Mouse (Mus musculus) CH12.LX (cell line): Measurements from ENCODE around the gene Krtap19-5. TPM values are rescaled to one million over a fixed set of nuclear protein-coding genes. Genes with fewer than 3 reads are reported as not detected.
A peak's percentile ranks its signal among the peaks of the same experiment; 100 is the strongest.

ENCODE experiments used
- DNase-seq: peaks from one replicate; pipeline ENCODE4 v3.0.0-alpha.2; 2013; ENCODE audit errors: extremely low read depth
- H3K27ac ChIP-seq: 2 replicates; pipeline ENCODE4 v1.5.1; 2012; ENCODE audit warnings: low read depth, mild to moderate bottlenecking, control low read depth, moderate library complexity; ENCODE audit not compliant: insufficient read depth
- H3K27me3 ChIP-seq: replicated peaks from 2 replicates; pipeline ENCODE3; 2012; ENCODE audit warnings: inconsistent platforms
- H3K36me3 ChIP-seq, 2 experiments: replicated peaks in 1 of 2; 2 replicates each; pipeline versions ENCODE3 to v1.6.1; 2012; ENCODE audit warnings: inconsistent platforms in 1 of 2, low read length in 1 of 2, mild to moderate bottlenecking in 1 of 2, mixed read lengths in 1 of 2, moderate library complexity in 1 of 2; ENCODE audit not compliant: control insufficient read depth in 1 of 2, insufficient read depth in 1 of 2
- H3K4me1 ChIP-seq, 2 experiments: 2 replicates each; pipeline ENCODE4 v1.6.1; 2012; ENCODE audit warnings: inconsistent platforms in 1 of 2, moderate library complexity in 1 of 2; ENCODE audit not compliant: insufficient read depth in 2 of 2, control insufficient read depth in 1 of 2
- H3K4me2 ChIP-seq: 2 replicates; pipeline ENCODE4 v1.6.1; 2012; ENCODE audit warnings: low read depth, mild to moderate bottlenecking, control low read depth; ENCODE audit not compliant: poor library complexity, insufficient read depth, severe bottlenecking
- H3K4me3 ChIP-seq, 3 experiments: fragments of 150-350 bp in 1 of 3; sonication (generic) in 1 of 3; replicated peaks in 1 of 3; 2 replicates each; pipeline versions ENCODE3 to v1.5.1; 2011 to 2012; ENCODE audit warnings: low read depth in 2 of 3, low read length in 2 of 3, mild to moderate bottlenecking in 2 of 3, moderate library complexity in 2 of 3, control low read depth in 1 of 3, improper control_type of control experiment in 1 of 3, inconsistent platforms in 1 of 3, mixed read lengths in 1 of 3; ENCODE audit not compliant: poor library complexity in 1 of 3
- H3K79me2 ChIP-seq: replicated peaks from 2 replicates; pipeline ENCODE4 v1.6.1; 2012; ENCODE audit warnings: mild to moderate bottlenecking, moderate library complexity; ENCODE audit not compliant: control insufficient read depth, poor library complexity, insufficient read depth, severe bottlenecking; ENCODE audit errors: extremely low read depth
- H3K9ac ChIP-seq: 2 replicates; pipeline ENCODE4 v1.6.1; 2012; ENCODE audit warnings: low read depth, mild to moderate bottlenecking, control low read depth, moderate library complexity; ENCODE audit not compliant: insufficient read depth
- H3K9me3 ChIP-seq: replicated peaks from 2 replicates; pipeline ENCODE3; 2012; ENCODE audit warnings: low read length, inconsistent platforms, mixed read lengths
- BHLHE40 ChIP-seq: IDR thresholded peaks from 2 replicates; pipeline ENCODE4 v1.6.1; 2011; ENCODE audit warnings: mild to moderate bottlenecking, low read depth, low read length, improper control_type of control experiment
- CHD2 ChIP-seq: IDR thresholded peaks from 2 replicates; pipeline ENCODE4 v1.6.1; 2011; ENCODE audit warnings: low read length, improper control_type of control experiment
- CTCF ChIP-seq, 2 experiments: IDR thresholded peaks in 1 of 2; conservative IDR thresholded peaks in 1 of 2; 2 replicates each; pipeline ENCODE4 v1.5.1; 2011 to 2012; ENCODE audit warnings: low read depth in 2 of 2, low read length in 2 of 2, improper control_type of control experiment in 1 of 2, inconsistent platforms in 1 of 2, mild to moderate bottlenecking in 1 of 2, moderate library complexity in 1 of 2
- E2F4 ChIP-seq: IDR thresholded peaks from 2 replicates; pipeline ENCODE4 v1.6.1; 2011; ENCODE audit warnings: low read depth, low read length, improper control_type of control experiment; ENCODE audit not compliant: insufficient replicate concordance
- GABPA ChIP-seq: IDR thresholded peaks from 2 replicates; pipeline ENCODE4 v1.6.1; 2012; ENCODE audit warnings: low read depth, low read length, improper control_type of control experiment, inconsistent platforms; ENCODE audit not compliant: insufficient replicate concordance
- HCFC1 ChIP-seq: IDR thresholded peaks from 2 replicates; pipeline ENCODE4 v1.6.1; 2012; ENCODE audit warnings: low read depth, mild to moderate bottlenecking, inconsistent platforms, low read length, improper control_type of control experiment
- IRF4 ChIP-seq: IDR thresholded peaks from 2 replicates; pipeline ENCODE4 v1.6.1; 2014; ENCODE audit warnings: low read depth, mild to moderate bottlenecking, inconsistent platforms, low read length, improper control_type of control experiment
- JUND ChIP-seq: conservative IDR thresholded peaks from 2 replicates; pipeline ENCODE4 v1.6.1; 2011; ENCODE audit warnings: low read depth, low read length, improper control_type of control experiment
- KAT2A ChIP-seq: IDR thresholded peaks from 2 replicates; pipeline ENCODE4 v1.6.1; 2012; ENCODE audit warnings: low read length, improper control_type of control experiment, inconsistent platforms; ENCODE audit not compliant: insufficient replicate concordance
- MAX ChIP-seq: IDR thresholded peaks from 2 replicates; pipeline ENCODE4 v1.6.1; 2011; ENCODE audit warnings: low read length, improper control_type of control experiment
- MYC ChIP-seq: IDR thresholded peaks from 2 replicates; pipeline ENCODE4 v1.6.1; 2011; ENCODE audit warnings: low read depth, mild to moderate bottlenecking, improper control_type of control experiment, low read length
- POLR2A ChIP-seq: IDR thresholded peaks from 2 replicates; pipeline ENCODE4 v1.6.1; 2011; ENCODE audit warnings: low read depth, mild to moderate bottlenecking, improper control_type of control experiment, low read length
- RAD21 ChIP-seq: IDR thresholded peaks from 2 replicates; pipeline ENCODE4 v1.6.1; 2011; ENCODE audit warnings: low read depth, mild to moderate bottlenecking, low read length, improper control_type of control experiment, moderate library complexity
- TCF12 ChIP-seq: IDR thresholded peaks from 2 replicates; pipeline ENCODE4 v1.6.1; 2014; ENCODE audit warnings: low read depth, mild to moderate bottlenecking, inconsistent platforms, low read length, improper control_type of control experiment
- USF2 ChIP-seq: conservative IDR thresholded peaks from 2 replicates; pipeline ENCODE4 v1.6.1; 2011; ENCODE audit warnings: low read depth, low read length, improper control_type of control experiment
- dilution Hi-C: fragments of 300-500 bp; cut with MboI; formaldehyde crosslinking; loops from 2 replicates; pipeline ENCODE4 v1.14.3; 2020; ENCODE audit warnings: low sequenced_read_pairs; ENCODE audit not compliant: extremely low pct_unique_long_range_greater_than_20kb, extremely low pct_ligation_motif_present
- in situ Hi-C: fragments of 300-500 bp; cut with MboI; formaldehyde crosslinking; loops from 3 replicates; pipeline ENCODE4 v1.14.3; 2019; ENCODE audit warnings: low sequenced_read_pairs, low pct_ligation_motif_present, low pct_unique_long_range_greater_than_20kb, mixed read lengths
- polyA plus RNA-seq: library from polyadenylated mRNA; unstranded; fragments of >175 nt; gene quantifications from 2 replicates; pipeline ENCODE4 v1.2.1, GENCODE M21; 2012; ENCODE audit warnings: low read depth; ENCODE audit not compliant: insufficient read length
- total RNA-seq, 2 experiments: library from RNA; depleted of rRNA; stranded (reverse); fragments of 300-350 nt in 1 of 2; fragments of >200 nt in 1 of 2; gene quantifications; 2 replicates each; pipeline ENCODE4 v1.2.3; 2012 to 2014

Gene Krtap19-5
- total and polyA plus RNA-seq, 3 experiments = not detected

DNA sequence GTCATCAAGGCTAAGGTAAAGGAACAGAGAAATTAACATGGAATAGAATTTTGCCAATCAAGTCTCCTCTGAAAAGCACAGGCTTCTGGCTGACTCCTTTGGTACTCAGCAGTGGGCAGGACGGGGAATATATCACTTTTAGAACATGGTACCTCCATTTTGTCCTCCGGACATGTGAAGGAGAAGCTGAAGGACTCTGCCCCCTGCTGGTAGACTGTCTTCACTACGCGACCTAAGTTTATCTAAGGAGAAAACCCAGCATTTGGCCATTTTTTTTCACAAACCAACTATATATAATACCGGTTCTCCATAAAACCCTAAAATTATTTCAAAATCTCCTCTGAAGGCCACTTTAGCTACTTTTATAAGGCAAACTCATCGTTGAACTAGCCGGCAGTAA lies 42.0 kb upstream of the Krtap19-5 start:
- Histone ChIP-seq H3K79me2 (no peaks in the 10 kb centered on the region), H3K4me2 (no peak overlapping the region), H3K27me3 (no peaks in the 10 kb centered on the region), H3K4me1 (no peaks in the 10 kb centered on the region), H3K27ac (no peak overlapping the region), H3K4me3 (no peak overlapping the region), H3K9me3 (peaks cover 48% of the 10 kb centered on the region), H3K36me3 (no peaks in the 10 kb centered on the region), H3K9ac (no peak overlapping the region)
- DNase-seq = peak; percentile 6
- dilution Hi-C loops (no loop called here), in situ Hi-C loops (no loop called here)
- TF ChIP-seq POLR2A = no peak
- no peak for TF ChIP-seq USF2
- no peak for TF ChIP-seq GABPA
- no peak for TF ChIP-seq TCF12
- TF ChIP-seq MYC = no peak
- TF ChIP-seq CTCF (conservative IDR thresholded peaks at IDR 0.05 in 1 of 2, IDR thresholded peaks at IDR 0.05 in 1 of 2; ENCODE audit: low read depth in 2 of 2, low read length in 2 of 2) = peak in 1 of 2 experiments; percentile 33; a peak in 2 of 4 replicates
- no peak for TF ChIP-seq CHD2
- no peak; the same call in none of the 2 replicates for TF ChIP-seq RAD21
- TF ChIP-seq MAX = no peak

DNA sequence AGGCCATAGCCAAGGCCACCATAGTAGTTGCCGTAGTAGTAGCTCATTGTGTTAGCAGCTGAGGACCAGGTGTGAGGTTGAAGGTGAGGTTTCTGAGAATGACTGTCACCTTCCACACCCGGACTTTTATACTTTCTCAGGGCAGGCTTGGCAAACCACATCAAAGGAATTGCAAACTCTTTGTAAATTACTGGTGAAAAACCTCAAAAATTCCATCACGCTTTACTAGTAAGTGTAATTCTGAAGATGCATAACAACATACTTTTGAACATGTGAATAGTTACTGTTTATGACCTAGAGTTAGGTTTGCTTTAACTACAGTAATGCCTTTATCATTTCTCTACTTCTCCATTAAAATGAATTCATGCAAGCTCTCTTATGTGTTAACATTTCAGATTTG lies 35.9 kb upstream of the Krtap19-5 start, which contains the start of gene Krtap19-9b:
Gene Krtap19-9b, minus strand, starts transcription at position 101 of the 400 bp plus-strand sequence.
- Histone ChIP-seq H3K9me3 (peaks cover 47% of the 10 kb centered on the region), H3K27ac (no peak within 1 kb of the TSS), H3K36me3 (no peaks in the 10 kb centered on the region), H3K27me3 (no peaks in the 10 kb centered on the region), H3K9ac (no peak within 1 kb of the TSS), H3K4me3 (no peak within 1 kb of the TSS), H3K4me1 (no peaks in the 10 kb centered on the region), H3K4me2 (no peak within 1 kb of the TSS), H3K79me2 (no peaks in the 10 kb centered on the region)
- TF ChIP-seq IRF4 = no peak
- no peak for TF ChIP-seq KAT2A
- TF ChIP-seq POLR2A = no peak
- no peak for TF ChIP-seq JUND
- no peak for DNase-seq
- dilution Hi-C loops = no loop called here
- in situ Hi-C loops = no loop called here

DNA sequence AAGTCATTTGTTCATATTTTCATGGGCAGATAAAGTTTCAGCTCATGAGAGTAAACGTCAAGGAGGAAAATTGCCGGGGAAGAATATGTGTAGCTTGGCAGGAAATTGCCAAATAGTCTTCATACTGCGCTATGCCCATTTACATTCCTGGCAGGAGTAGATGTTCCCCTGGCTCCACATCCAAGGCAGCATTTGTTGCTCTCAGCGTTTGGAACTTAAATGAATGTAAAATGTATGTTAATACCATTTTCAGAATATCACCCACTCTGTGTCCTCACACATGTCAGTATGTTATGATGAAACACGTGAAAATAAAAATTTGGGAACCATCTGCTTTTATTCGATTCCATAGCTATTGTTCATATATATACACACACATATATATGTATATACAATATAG lies 9.4 kb downstream of the Krtap19-5 start:
- Histone ChIP-seq H3K9me3 (peaks cover 45% of the 10 kb centered on the region), H3K36me3 (no peaks in the 10 kb centered on the region), H3K27ac (no peak overlapping the region), H3K9ac (no peak overlapping the region), H3K4me3 (no peak overlapping the region), H3K4me2 (no peak overlapping the region), H3K4me1 (no peaks in the 10 kb centered on the region), H3K79me2 (no peaks in the 10 kb centered on the region), H3K27me3 (no peaks in the 10 kb centered on the region)
- DNase-seq = no peak
- in situ Hi-C loops (no loop called here), dilution Hi-C loops (no loop called here)
- TF ChIP-seq E2F4 (no peak), BHLHE40 (no peak), MAX (no peak), HCFC1 (no peak)
